Mouse (Mus musculus) hematopoietic multipotent progenitor cell, adult 10-12 weeks (in vitro differentiated cells): Measurements from ENCODE around the gene Agtr2. TPM values are rescaled to one million over a fixed set of nuclear protein-coding genes. Genes with fewer than 3 reads are reported as not detected.

ENCODE experiments used
- polyA plus RNA-seq: library from polyadenylated mRNA; stranded (reverse); fragments of >175 nt; gene quantifications from 2 replicates; pipeline ENCODE4 v1.2.3, GENCODE M21; 2012; ENCODE audit warnings: low replicate concordance

Agtr2 gene
- not detected in 2 replicates for polyA plus RNA-seq

GRCm38 (mm10) chrX:21484414-21484813 lies at the start of gene Agtr2:
Gene Agtr2, plus strand, starts transcription at chrX:21484544.

Other genes with a start within 250 kb of the Agtr2 start
- not detected in 2 replicates for gene Slc6a14, start 230.4 kb downstream of the Agtr2 start, polyA plus RNA-seq